Mouse (Mus musculus): ENCODE data around the gene Drc3. TPM values are rescaled to one million over a fixed set of nuclear protein-coding genes. Genes with fewer than 3 reads are reported as not detected.

The Drc3 gene
- 2.5 and 3.6 TPM in 2 replicates for polyA plus RNA-seq (2015; fragmentation: Nextera tagmentation; extraction: Ambion mirVana)

DNA sequence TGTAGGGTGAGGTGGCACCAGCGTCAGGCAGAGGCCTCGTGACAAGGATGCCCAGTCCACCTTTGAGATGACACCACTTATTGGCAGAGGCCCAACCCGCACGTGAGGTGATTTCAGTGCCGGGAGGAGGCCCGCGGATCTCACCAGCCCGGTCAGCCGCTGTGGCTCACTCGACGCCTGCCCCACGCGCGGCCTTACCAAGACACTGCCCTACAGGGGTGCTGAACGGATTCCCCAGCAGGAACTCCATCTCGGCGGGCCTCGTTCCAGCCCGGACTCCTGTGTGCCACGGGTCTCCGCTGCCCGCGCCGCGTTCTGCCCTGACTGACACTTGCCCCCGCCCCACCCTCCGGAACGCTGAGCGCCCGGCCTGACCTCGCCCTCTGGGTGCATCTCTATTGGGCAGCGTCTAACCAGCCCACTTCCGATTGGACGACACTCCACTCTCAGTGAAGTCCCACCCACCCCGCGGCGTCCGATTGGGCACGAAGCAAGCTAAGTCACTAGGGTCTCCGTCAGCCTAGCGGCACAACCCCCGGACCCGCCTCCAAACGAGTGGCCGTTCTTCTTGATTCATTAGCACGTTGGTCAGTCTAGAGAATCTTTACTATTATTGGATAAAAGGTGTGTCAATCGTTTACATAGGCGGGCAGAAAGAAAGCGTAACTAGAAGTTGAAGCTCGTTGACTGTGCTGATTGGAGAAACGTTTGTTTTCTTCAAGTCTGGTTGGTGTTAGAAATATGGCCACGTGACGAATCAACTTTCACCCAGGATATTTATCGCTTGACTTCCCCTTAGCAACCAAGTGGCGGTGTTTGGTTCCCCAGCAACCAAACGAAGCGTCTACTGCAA lies at the start of gene Drc3, which contains the start of gene Tom1l2:
Gene Drc3, plus strand, starts transcription at position 771 of the 853 bp plus-strand sequence.
Gene Tom1l2, minus strand, starts transcription at position 347 of the 853 bp plus-strand sequence.
- no peaks in the 10 kb centered on the region for H3K36me3 ChIP-seq (ENCODE audit: control insufficient read depth, insufficient read depth)
- peak within 1 kb of the TSS; percentile 95 for H3K9ac ChIP-seq (ENCODE audit: low read length)
- no peaks in the 10 kb centered on the region for H3K27me3 ChIP-seq (ENCODE audit: control insufficient read depth, insufficient read depth, low read length)
- peaks cover 15% of the 10 kb centered on the region for H3K4me1 ChIP-seq (ENCODE audit: control insufficient read depth, insufficient read depth, low read length)
- H3K9me3 ChIP-seq (replicated peaks; ENCODE audit: control insufficient read depth, low read length): no peaks in the 10 kb centered on the region
- H3K27ac ChIP-seq (ENCODE audit: low read length): peak within 1 kb of the TSS; percentile 93
- peak within 1 kb of the TSS; percentile 94 for H3K4me2 ChIP-seq (ENCODE audit: low read depth, low read length)
- peak; percentile 99 for ATAC-seq (replicated peaks; ENCODE audit: extremely low read depth, insufficient read depth, low FRiP score)
- WGBS: under 1% methylated on average over 57 of the region's 57 CpGs
- H3K4me3 ChIP-seq (ENCODE audit: low read length): peak within 1 kb of the TSS; percentile 91

GRCm38 (mm10) chr11:60303497-60303896 lies 49.6 kb upstream of the Drc3 start:
- Histone ChIP-seq H3K4me2 (ENCODE audit: low read depth, low read length) (no peak overlapping the region), H3K9me3 (replicated peaks; ENCODE audit: control insufficient read depth, low read length) (0 out of 2 replicates have a peak, but pooled peaks cover 2% of the 10 kb centered on the region), H3K27me3 (ENCODE audit: control insufficient read depth, insufficient read depth, low read length) (no peaks in the 10 kb centered on the region), H3K4me3 (ENCODE audit: low read length) (no peak overlapping the region), H3K4me1 (ENCODE audit: control insufficient read depth, insufficient read depth, low read length) (peaks cover 24% of the 10 kb centered on the region), H3K9ac (ENCODE audit: low read length) (no peak overlapping the region), H3K27ac (ENCODE audit: low read length) (no peak overlapping the region), H3K36me3 (ENCODE audit: control insufficient read depth, insufficient read depth) (no peaks in the 10 kb centered on the region)
- 45% methylated on average over 2 of the region's 2 CpGs for WGBS
- ATAC-seq (replicated peaks; ENCODE audit: extremely low read depth, insufficient read depth, low FRiP score): no peak

GRCm38 (mm10) chr11:60305611-60306010 lies 47.5 kb upstream of the Drc3 start:
- no peak overlapping the region for H3K27ac ChIP-seq (ENCODE audit: low read length)
- H3K9ac ChIP-seq (ENCODE audit: low read length): no peak overlapping the region
- peaks cover 27% of the 10 kb centered on the region for H3K4me1 ChIP-seq (ENCODE audit: control insufficient read depth, insufficient read depth, low read length)
- no peak overlapping the region for H3K4me2 ChIP-seq (ENCODE audit: low read depth, low read length)
- no peaks in the 10 kb centered on the region for H3K36me3 ChIP-seq (ENCODE audit: control insufficient read depth, insufficient read depth)
- WGBS: 54% methylated on average over 4 of the region's 4 CpGs
- no peak overlapping the region for H3K4me3 ChIP-seq (ENCODE audit: low read length)
- H3K27me3 ChIP-seq (ENCODE audit: control insufficient read depth, insufficient read depth, low read length): no peaks in the 10 kb centered on the region
- no peak for ATAC-seq (replicated peaks; ENCODE audit: extremely low read depth, insufficient read depth, low FRiP score)
- H3K9me3 ChIP-seq (replicated peaks; ENCODE audit: control insufficient read depth, low read length): 0 out of 2 replicates have a peak, but pooled peaks cover 2% of the 10 kb centered on the region

- H3K9me3 ChIP-seq (replicated peaks; ENCODE audit: control insufficient read depth, low read length): 0 out of 2 replicates have a peak, but pooled peaks cover 2% of the 10 kb centered on the region
- WGBS: 78% methylated on average over 4 of the region's 4 CpGs
- no peak overlapping the region for H3K4me3 ChIP-seq (ENCODE audit: low read length)
- H3K4me2 ChIP-seq (ENCODE audit: low read depth, low read length): no peak overlapping the region
- H3K9ac ChIP-seq (ENCODE audit: low read length): no peak overlapping the region
- no peaks in the 10 kb centered on the region for H3K36me3 ChIP-seq (ENCODE audit: control insufficient read depth, insufficient read depth)
- no peak overlapping the region for H3K27ac ChIP-seq (ENCODE audit: low read length)
- no peaks in the 10 kb centered on the region for H3K27me3 ChIP-seq (ENCODE audit: control insufficient read depth, insufficient read depth, low read length)
- ATAC-seq (replicated peaks; ENCODE audit: extremely low read depth, insufficient read depth, low FRiP score): no peak
- H3K4me1 ChIP-seq (ENCODE audit: control insufficient read depth, insufficient read depth, low read length): peaks cover 33% of the 10 kb centered on the region
Observed at GRCm38 (mm10) chr11:60306834-60307233, 46.3 kb upstream of the Drc3 start.

DNA sequence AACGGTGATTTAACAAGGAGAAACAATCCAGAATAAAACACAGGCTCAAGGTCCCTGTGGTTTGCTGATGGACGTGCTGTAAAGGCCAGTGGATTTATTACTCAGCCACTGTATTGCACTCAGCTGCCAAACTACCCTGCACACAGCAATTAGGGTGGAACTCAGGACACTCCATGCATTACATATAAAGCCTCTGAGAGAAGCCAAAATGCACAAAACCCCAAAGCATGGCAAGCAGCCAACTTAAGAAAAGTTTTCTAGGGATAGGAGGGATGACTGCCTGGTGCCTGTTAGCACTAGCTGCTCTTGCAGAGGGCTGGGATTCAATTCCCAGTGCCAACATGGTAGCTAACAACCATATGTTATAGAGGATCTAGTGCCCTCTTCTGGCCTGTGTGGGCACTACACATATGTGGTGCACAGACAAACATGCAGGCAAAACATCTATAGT lies 45.7 kb upstream of the Drc3 start:
- Histone ChIP-seq H3K27ac (ENCODE audit: low read length) (no peak overlapping the region), H3K4me2 (ENCODE audit: low read depth, low read length) (no peak overlapping the region), H3K9me3 (replicated peaks; ENCODE audit: control insufficient read depth, low read length) (0 out of 2 replicates have a peak, but pooled peaks cover 2% of the 10 kb centered on the region), H3K27me3 (ENCODE audit: control insufficient read depth, insufficient read depth, low read length) (no peaks in the 10 kb centered on the region), H3K9ac (ENCODE audit: low read length) (no peak overlapping the region), H3K4me1 (ENCODE audit: control insufficient read depth, insufficient read depth, low read length) (peaks cover 31% of the 10 kb centered on the region), H3K36me3 (ENCODE audit: control insufficient read depth, insufficient read depth) (no peaks in the 10 kb centered on the region), H3K4me3 (ENCODE audit: low read length) (no peak overlapping the region)
- 82% methylated on average over 2 of the region's 2 CpGs for WGBS
- no peak for ATAC-seq (replicated peaks; ENCODE audit: extremely low read depth, insufficient read depth, low FRiP score)

GRCm38 (mm10) chr11:60308061-60308460 lies 45.1 kb upstream of the Drc3 start:
- peak overlapping the region; percentile 64 for H3K27ac ChIP-seq (ENCODE audit: low read length)
- 45% methylated on average over 2 of the region's 2 CpGs for WGBS
- peaks cover 32% of the 10 kb centered on the region for H3K4me1 ChIP-seq (ENCODE audit: control insufficient read depth, insufficient read depth, low read length)

DNA sequence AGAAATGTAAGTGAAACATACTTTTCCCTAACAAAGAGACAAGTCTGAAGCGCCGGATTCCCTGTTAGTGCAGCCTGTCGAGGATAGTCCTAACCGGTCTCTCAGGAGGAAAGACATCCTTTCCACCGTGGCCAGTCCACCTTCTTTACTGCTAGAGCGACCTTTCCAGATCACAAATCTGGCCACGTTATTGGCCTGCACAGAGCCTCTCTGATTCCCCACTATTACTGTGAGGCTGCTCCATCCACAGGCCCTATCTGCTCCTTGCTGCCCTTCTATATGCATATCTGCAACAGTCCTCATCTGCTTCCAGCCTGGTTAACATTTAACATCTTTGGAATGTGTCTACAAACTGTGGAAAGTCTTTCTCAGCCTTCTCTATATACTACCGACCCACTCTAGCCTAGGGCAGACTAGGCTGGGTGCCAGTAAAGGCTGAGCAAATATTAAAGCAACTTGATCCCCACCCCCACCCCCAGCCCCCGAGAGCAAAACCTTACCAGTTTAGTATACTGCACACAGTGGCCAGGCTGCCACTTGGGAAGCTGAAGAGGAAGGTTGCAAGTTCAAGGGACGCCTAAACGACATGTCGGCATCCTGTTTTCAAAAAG lies 44.5 kb upstream of the Drc3 start:
- H3K4me1 ChIP-seq (ENCODE audit: control insufficient read depth, insufficient read depth, low read length): peaks cover 29% of the 10 kb centered on the region
- H3K9ac ChIP-seq (ENCODE audit: low read length): no peak overlapping the region
- H3K36me3 ChIP-seq (ENCODE audit: control insufficient read depth, insufficient read depth): no peaks in the 10 kb centered on the region
- H3K27me3 ChIP-seq (ENCODE audit: control insufficient read depth, insufficient read depth, low read length): no peaks in the 10 kb centered on the region
- 0 out of 2 replicates have a peak, but pooled peaks cover 2% of the 10 kb centered on the region for H3K9me3 ChIP-seq (replicated peaks; ENCODE audit: control insufficient read depth, low read length)
- no peak overlapping the region for H3K4me2 ChIP-seq (ENCODE audit: low read depth, low read length)
- H3K4me3 ChIP-seq (ENCODE audit: low read length): no peak overlapping the region
- no peak for ATAC-seq (replicated peaks; ENCODE audit: extremely low read depth, insufficient read depth, low FRiP score)
- peak overlapping the region; percentile 64 for H3K27ac ChIP-seq (ENCODE audit: low read length)
- WGBS: 51% methylated on average over 12 of the region's 12 CpGs

More at GRCm38 (mm10) chr11:60308061-60308460, 45.1 kb upstream of the Drc3 start:
- no peak overlapping the region for H3K4me2 ChIP-seq (ENCODE audit: low read depth, low read length)
- 0 out of 2 replicates have a peak, but pooled peaks cover 2% of the 10 kb centered on the region for H3K9me3 ChIP-seq (replicated peaks; ENCODE audit: control insufficient read depth, low read length)
- ATAC-seq (replicated peaks; ENCODE audit: extremely low read depth, insufficient read depth, low FRiP score): no peak
- H3K27me3 ChIP-seq (ENCODE audit: control insufficient read depth, insufficient read depth, low read length): no peaks in the 10 kb centered on the region
- H3K9ac ChIP-seq (ENCODE audit: low read length): no peak overlapping the region
- no peaks in the 10 kb centered on the region for H3K36me3 ChIP-seq (ENCODE audit: control insufficient read depth, insufficient read depth)
- H3K4me3 ChIP-seq (ENCODE audit: low read length): no peak overlapping the region

GRCm38 (mm10) chr11:60309875-60310274 lies 43.3 kb upstream of the Drc3 start:
- H3K36me3 ChIP-seq (ENCODE audit: control insufficient read depth, insufficient read depth): no peaks in the 10 kb centered on the region
- H3K9ac ChIP-seq (ENCODE audit: low read length): no peak overlapping the region
- H3K27me3 ChIP-seq (ENCODE audit: control insufficient read depth, insufficient read depth, low read length): no peaks in the 10 kb centered on the region
- peaks cover 29% of the 10 kb centered on the region for H3K4me1 ChIP-seq (ENCODE audit: control insufficient read depth, insufficient read depth, low read length)
- H3K4me3 ChIP-seq (ENCODE audit: low read length): no peak overlapping the region
- H3K4me2 ChIP-seq (ENCODE audit: low read depth, low read length): no peak overlapping the region
- H3K27ac ChIP-seq (ENCODE audit: low read length): no peak overlapping the region
- H3K9me3 ChIP-seq (replicated peaks; ENCODE audit: control insufficient read depth, low read length): 0 out of 2 replicates have a peak, but pooled peaks cover 2% of the 10 kb centered on the region
- ATAC-seq (replicated peaks; ENCODE audit: extremely low read depth, insufficient read depth, low FRiP score): no peak

Measured in heart, embryonic 16.5 days (tissue).